12 mouse cellular contexts compared by ENCODE assay signal in genomic region chr12:71543571-71544119, GRCm38 (mm10).
DNase-seq lines count a peak whose midpoint lies in the region; ATAC-seq and TF ChIP-seq lines count a peak whose summit lies in the region.
"Had no signal": no experiment of that assay in that cellular context is flagged by ENCODE, and none has a peak within 500 bp of the region (broad histone marks: within the 10 kb centered on the region; RNA-seq: fewer than 3 reads in every experiment).

No protein-coding gene starts in this region.

- TF ChIP-seq POLR2A in heart, adult 2 months (IDR thresholded peaks at IDR 0.05; ENCODE audit: insufficient read depth, low read depth, low read length): no peak

- TF ChIP-seq EP300 in heart, adult 2 months (IDR thresholded peaks at IDR 0.05; ENCODE audit: insufficient read depth, low read depth, low read length): no peak

- H3K9me3 ChIP-seq in heart, embryonic 13.5 days: no peaks in the 10 kb centered on the region
- no peaks in the 10 kb centered on the region for H3K9me3 ChIP-seq in midbrain, postnatal 0 days (ENCODE audit: low read length)
- no peaks in the 10 kb centered on the region for H3K9me3 ChIP-seq in midbrain, embryonic 16.5 days (replicated peaks; ENCODE audit: control insufficient read depth, low read length, poor library complexity, severe bottlenecking)
- H3K9me3 ChIP-seq in embryonic facial prominence, embryonic 10.5 days: no peaks in the 10 kb centered on the region
- H3K9me3 ChIP-seq in liver, embryonic 11.5 days (ENCODE audit: control insufficient read depth, low read length): no peaks in the 10 kb centered on the region

- H3K9ac ChIP-seq in heart, embryonic 13.5 days: no peak overlapping the region
- no peak overlapping the region for H3K9ac ChIP-seq in heart, adult 2 months (ENCODE audit: low read depth, low read length)
- H3K9ac ChIP-seq in midbrain, postnatal 0 days (replicated peaks; ENCODE audit: low read length, poor library complexity, severe bottlenecking): no peak overlapping the region
- H3K9ac ChIP-seq in midbrain, embryonic 16.5 days (ENCODE audit: low read depth, low read length): no peak overlapping the region
- no peak overlapping the region for H3K9ac ChIP-seq in liver, embryonic 11.5 days (ENCODE audit: low read depth, low read length)

- H3K4me2 ChIP-seq in heart, embryonic 13.5 days: peak overlapping the region; percentile 16; the same call in 1 of the 2 replicates
- H3K4me2 ChIP-seq in midbrain, postnatal 0 days (ENCODE audit: low read depth, low read length, poor library complexity, severe bottlenecking): no peak overlapping the region
- no peak overlapping the region for H3K4me2 ChIP-seq in midbrain, embryonic 16.5 days (ENCODE audit: low read length)
- H3K4me2 ChIP-seq in liver, embryonic 11.5 days: no peak overlapping the region

- H3K36me3 ChIP-seq in heart, embryonic 13.5 days: no peaks in the 10 kb centered on the region
- no peaks in the 10 kb centered on the region for H3K36me3 ChIP-seq in heart, adult 2 months (ENCODE audit: control insufficient read depth, insufficient read depth, low read length)
- no peaks in the 10 kb centered on the region for H3K36me3 ChIP-seq in midbrain, postnatal 0 days (ENCODE audit: insufficient read depth, low read length)
- no peaks in the 10 kb centered on the region for H3K36me3 ChIP-seq in midbrain, embryonic 16.5 days (ENCODE audit: control insufficient read depth, insufficient read depth, low read length)
- no peaks in the 10 kb centered on the region for H3K36me3 ChIP-seq in embryonic facial prominence, embryonic 10.5 days (replicated peaks)
- H3K36me3 ChIP-seq in macrophage (ENCODE audit: inconsistent target): no peaks in the 10 kb centered on the region
- no peaks in the 10 kb centered on the region for H3K36me3 ChIP-seq in liver, embryonic 11.5 days (ENCODE audit: control insufficient read depth, insufficient read depth, low read length)

- peaks cover 30% of the 10 kb centered on the region for H3K4me1 ChIP-seq in heart, embryonic 13.5 days
- H3K4me1 ChIP-seq in heart, adult 2 months (ENCODE audit: control insufficient read depth, insufficient read depth, low read length): no peaks in the 10 kb centered on the region; the same call in 1 of the 2 replicates
- H3K4me1 ChIP-seq in midbrain, postnatal 0 days (ENCODE audit: insufficient read depth, low read length): no peaks in the 10 kb centered on the region
- H3K4me1 ChIP-seq in midbrain, embryonic 16.5 days (ENCODE audit: control insufficient read depth, insufficient read depth, low read length): peaks cover 22% of the 10 kb centered on the region
- peaks cover 35% of the 10 kb centered on the region for H3K4me1 ChIP-seq in embryonic facial prominence, embryonic 10.5 days
- H3K4me1 ChIP-seq in liver, embryonic 11.5 days (replicated peaks; ENCODE audit: control insufficient read depth, insufficient read depth, low read length): peaks cover 2% of the 10 kb centered on the region; the same call in 1 of the 2 replicates

- ATAC-seq in heart, embryonic 13.5 days (ENCODE audit: extremely low read depth, insufficient number of reproducible peaks, low FRiP score, low TSS enrichment): no peak
- ATAC-seq in midbrain, postnatal 0 days (ENCODE audit: low FRiP score): no peak
- ATAC-seq in midbrain, embryonic 16.5 days: no peak
- ATAC-seq in liver, embryonic 11.5 days (replicated peaks; ENCODE audit: low FRiP score): no peak

- no peaks in the 10 kb centered on the region for H3K27me3 ChIP-seq in heart, embryonic 13.5 days (replicated peaks)
- no peaks in the 10 kb centered on the region for H3K27me3 ChIP-seq in heart, adult 2 months (ENCODE audit: control insufficient read depth, insufficient read depth, low read length)
- no peaks in the 10 kb centered on the region for H3K27me3 ChIP-seq in midbrain, postnatal 0 days (ENCODE audit: insufficient read depth, low read length)
- no peaks in the 10 kb centered on the region for H3K27me3 ChIP-seq in midbrain, embryonic 16.5 days (ENCODE audit: control insufficient read depth, insufficient read depth, low read depth, low read length)
- H3K27me3 ChIP-seq in embryonic facial prominence, embryonic 10.5 days (replicated peaks; ENCODE audit: low read depth, poor library complexity, severe bottlenecking): no peaks in the 10 kb centered on the region; the same call in 1 of the 2 replicates
- H3K27me3 ChIP-seq in liver, embryonic 11.5 days (replicated peaks; ENCODE audit: control insufficient read depth, insufficient read depth, low read length): no peaks in the 10 kb centered on the region

- H3K4me3 ChIP-seq in heart, embryonic 13.5 days: no peak overlapping the region
- no peak overlapping the region for H3K4me3 ChIP-seq in heart, adult 2 months
- H3K4me3 ChIP-seq in midbrain, postnatal 0 days (ENCODE audit: low read depth, low read length): no peak overlapping the region
- no peak overlapping the region for H3K4me3 ChIP-seq in midbrain, embryonic 16.5 days (ENCODE audit: low read depth, low read length)
- no peak overlapping the region for H3K4me3 ChIP-seq in embryonic facial prominence, embryonic 10.5 days
- H3K4me3 ChIP-seq in macrophage (ENCODE audit: inconsistent target): no peak overlapping the region
- H3K4me3 ChIP-seq in liver, embryonic 11.5 days (ENCODE audit: low read depth, low read length): no peak overlapping the region

- no peak for DNase-seq in heart, adult 2 months
- peak; percentile 45 for DNase-seq in midbrain, postnatal 0 days (ENCODE audit: low spot score)
- no peak for DNase-seq in embryonic facial prominence, embryonic 10.5 days (ENCODE audit: low spot score)
- DNase-seq in liver, embryonic 11.5 days (ENCODE audit: low spot score): no peak
- DNase-seq: adrenal gland, postnatal 10 days; gastrocnemius, postnatal 14 days; kidney, adult 11 months; kidney, postnatal 36 days; liver had no signal

- TF ChIP-seq CTCF in heart, adult 2 months (IDR thresholded peaks at IDR 0.05): no peak
- TF ChIP-seq CTCF in midbrain, postnatal 0 days (IDR thresholded peaks at IDR 0.05): no peak

- peak overlapping the region; percentile 68; the same call in 1 of the 2 replicates for H3K27ac ChIP-seq in heart, embryonic 13.5 days (replicated peaks)
- H3K27ac ChIP-seq in heart, adult 2 months: no peak overlapping the region
- H3K27ac ChIP-seq in midbrain, postnatal 0 days (ENCODE audit: low read depth, low read length): no peak overlapping the region
- no peak overlapping the region for H3K27ac ChIP-seq in midbrain, embryonic 16.5 days (ENCODE audit: low read length)
- H3K27ac ChIP-seq in embryonic facial prominence, embryonic 10.5 days (replicated peaks): peak overlapping the region; percentile 5; the same call in 1 of the 2 replicates
- peak overlapping the region; percentile 72 for H3K27ac ChIP-seq in macrophage
- H3K27ac ChIP-seq in liver, embryonic 11.5 days (ENCODE audit: low read depth, low read length): no peak overlapping the region

- WGBS in heart, embryonic 13.5 days: 57% methylated on average over 7 of the region's 7 CpGs
- 65% methylated on average over 7 of the region's 7 CpGs for WGBS in heart, adult 2 months
- 57% methylated on average over 7 of the region's 7 CpGs for WGBS in midbrain, postnatal 0 days
- 68% methylated on average over 7 of the region's 7 CpGs for WGBS in midbrain, embryonic 16.5 days
- WGBS in embryonic facial prominence, embryonic 10.5 days: 73% methylated on average over 7 of the region's 7 CpGs
- 80% methylated on average over 7 of the region's 7 CpGs for WGBS in macrophage (ENCODE audit: missing documents)
- WGBS in liver, embryonic 11.5 days: 72% methylated on average over 7 of the region's 7 CpGs

- H3K79me2 ChIP-seq in heart, adult 2 months (replicated peaks; ENCODE audit: control insufficient read depth, insufficient read depth, low read length): no peaks in the 10 kb centered on the region
- no peaks in the 10 kb centered on the region for H3K79me2 ChIP-seq in macrophage (ENCODE audit: inconsistent target)

- intact Hi-C loops in heart, adult 2 months (cut with DNase I): loop anchor here (10.0 kb wide), 1 partner anchor 349 kb away; no protein-coding TSS in a partner anchor

Comparison
In these comparisons a context has a peak if more than half of its experiments do, and no peak if none do; other contexts are left out.
1. H3K27ac ChIP-seq: peak in heart, embryonic 13.5 days (single experiment), embryonic facial prominence, embryonic 10.5 days (single experiment) and macrophage (single experiment); none in heart, adult 2 months (single experiment), midbrain, postnatal 0 days (single experiment), midbrain, embryonic 16.5 days (single experiment) and liver, embryonic 11.5 days (single experiment).